Mouse (Mus musculus): ENCODE measurements around the gene Vsig10l. TPM values are rescaled to one million over a fixed set of nuclear protein-coding genes. Genes with fewer than 3 reads are reported as not detected.
A peak's percentile ranks its signal among the peaks of the same experiment; 100 is the strongest.

Gene Vsig10l
- polyA plus RNA-seq, 1 experiment from 2014 or later: 3.8 TPM

- H3K36me3 ChIP-seq: no peaks in the 10 kb centered on the region
- H3K9me3 ChIP-seq: no peaks in the 10 kb centered on the region
- peaks cover 22% of the 10 kb centered on the region for H3K4me1 ChIP-seq (replicated peaks)
- peak overlapping the region; percentile 66 for H3K4me3 ChIP-seq
- DNase-seq (ENCODE audit: low spot score): no peak
- H3K27ac ChIP-seq: peak overlapping the region; percentile 84
- 13% methylated on average over 9 of the region's 9 CpGs for WGBS
- H3K27me3 ChIP-seq (ENCODE audit: insufficient read depth, poor library complexity, severe bottlenecking): no peaks in the 10 kb centered on the region
Observed at GRCm38 (mm10) chr7:43442684-43443083, 20.3 kb upstream of the Vsig10l start.

DNA sequence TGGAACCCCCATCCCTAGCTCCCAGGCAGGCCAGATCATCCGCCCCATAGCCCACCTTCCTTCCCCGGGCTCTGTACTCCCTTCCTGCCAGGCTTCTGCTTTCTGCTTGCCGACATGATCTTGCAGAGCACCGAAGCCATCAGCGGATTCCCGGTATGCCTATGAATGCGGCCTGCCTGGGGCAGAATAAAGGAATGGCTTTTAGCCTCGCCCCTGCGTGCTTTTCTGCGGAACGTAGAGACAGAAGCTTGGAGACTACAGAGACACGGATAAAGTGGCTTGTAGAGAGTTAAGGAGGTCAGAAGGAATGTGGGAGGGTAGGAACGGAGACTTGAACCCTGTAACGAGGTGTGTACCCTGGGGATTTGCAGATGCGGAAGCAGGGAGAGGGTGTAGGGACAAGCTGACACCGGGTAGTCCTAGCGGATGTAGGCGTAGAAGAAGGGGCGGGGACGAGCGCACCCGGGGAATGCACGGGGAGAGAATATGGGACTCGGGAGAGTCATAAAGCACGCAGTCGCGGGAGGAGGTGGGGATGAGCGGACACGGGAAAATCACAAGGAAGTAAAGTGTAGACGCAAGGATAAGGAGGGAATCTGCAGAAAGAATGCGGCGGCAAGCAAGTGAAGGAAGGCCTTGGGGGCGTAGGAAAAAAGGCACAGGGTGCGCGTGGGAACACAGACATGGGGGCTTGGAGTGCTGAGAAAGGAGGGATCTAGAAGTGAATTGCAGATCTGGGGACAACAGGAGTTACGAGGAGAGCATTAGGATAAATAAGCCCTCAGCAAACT, 19.6 kb upstream of the Vsig10l start:
- peak; percentile 76 for DNase-seq (ENCODE audit: low spot score)
- Histone ChIP-seq H3K27ac (peak overlapping the region; percentile 84), H3K4me3 (peak overlapping the region; percentile 66), H3K36me3 (no peaks in the 10 kb centered on the region), H3K9me3 (no peaks in the 10 kb centered on the region), H3K4me1 (replicated peaks) (peaks cover 22% of the 10 kb centered on the region), H3K27me3 (ENCODE audit: insufficient read depth, poor library complexity, severe bottlenecking) (no peaks in the 10 kb centered on the region)
- under 1% methylated on average over 36 of the region's 36 CpGs for WGBS

DNA sequence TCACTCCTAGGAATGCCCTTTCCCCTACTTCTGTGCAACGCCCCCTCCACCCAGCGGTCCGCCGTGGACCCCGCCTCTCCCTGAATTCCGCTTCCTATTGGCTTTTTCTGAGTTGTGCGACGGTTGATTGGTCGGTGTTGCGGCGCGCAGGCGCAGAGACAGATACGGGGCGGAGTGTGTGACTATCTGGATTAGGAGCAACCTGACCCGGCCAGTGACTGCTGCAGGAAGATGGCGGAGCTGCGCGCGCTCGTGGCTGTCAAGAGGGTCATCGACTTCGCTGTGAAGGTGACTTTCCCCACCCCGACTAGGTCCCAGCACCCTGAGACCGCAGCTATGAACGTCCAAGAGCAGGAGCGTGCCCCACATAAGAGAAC, 19.0 kb upstream of the Vsig10l start, which contains the start of the genes Etfb and Gm45233:
Gene Etfb (plus strand): TSS at position 167 of the 377 bp plus-strand sequence.
Gene Gm45233 (plus strand): TSS at position 212 of the 377 bp plus-strand sequence.
- Histone ChIP-seq H3K4me3 (peak within 1 kb of the TSS; percentile 66), H3K27ac (peak within 1 kb of the TSS; percentile 88), H3K27me3 (ENCODE audit: insufficient read depth, poor library complexity, severe bottlenecking) (no peaks in the 10 kb centered on the region), H3K9me3 (no peaks in the 10 kb centered on the region), H3K4me1 (replicated peaks) (peaks cover 22% of the 10 kb centered on the region), H3K36me3 (no peaks in the 10 kb centered on the region)
- under 1% methylated on average over 27 of the region's 27 CpGs for WGBS
- DNase-seq (ENCODE audit: low spot score): peak; percentile 95

DNA sequence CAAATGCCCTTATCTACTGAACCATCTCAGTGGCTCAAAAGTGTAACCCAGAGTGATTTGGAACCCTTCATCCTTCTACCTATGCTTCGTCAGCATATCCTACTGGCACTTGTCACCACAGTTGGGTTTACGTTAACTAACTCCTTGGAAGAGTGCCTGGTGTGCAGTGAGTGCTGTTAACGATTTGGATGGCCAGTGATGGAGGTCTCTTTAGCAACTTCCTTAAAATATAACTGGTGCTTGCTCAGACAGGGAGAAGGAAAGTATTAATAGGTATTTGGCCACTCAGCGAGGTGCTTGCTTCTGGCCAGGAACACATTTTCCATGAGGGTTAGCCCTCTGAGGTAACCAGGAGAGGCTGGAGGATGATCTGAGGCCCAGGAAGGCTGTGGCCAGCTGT, 15.2 kb upstream of the Vsig10l start:
- H3K4me1 ChIP-seq (replicated peaks): peaks cover 16% of the 10 kb centered on the region
- H3K27me3 ChIP-seq (ENCODE audit: insufficient read depth, poor library complexity, severe bottlenecking): no peaks in the 10 kb centered on the region
- no peak overlapping the region for H3K4me3 ChIP-seq
- 91% methylated on average over 4 of the region's 4 CpGs for WGBS
- H3K36me3 ChIP-seq: peaks cover 8% of the 10 kb centered on the region
- DNase-seq (ENCODE audit: low spot score): no peak
- no peaks in the 10 kb centered on the region for H3K9me3 ChIP-seq
- no peak overlapping the region for H3K27ac ChIP-seq

- Histone ChIP-seq H3K27ac (no peak overlapping the region), H3K4me1 (replicated peaks) (peaks cover 12% of the 10 kb centered on the region), H3K4me3 (no peak overlapping the region), H3K27me3 (ENCODE audit: insufficient read depth, poor library complexity, severe bottlenecking) (no peaks in the 10 kb centered on the region), H3K9me3 (no peaks in the 10 kb centered on the region), H3K36me3 (peaks cover 12% of the 10 kb centered on the region)
- DNase-seq (ENCODE audit: low spot score): no peak
- WGBS: 91% methylated on average over 3 of the region's 3 CpGs
Observed at GRCm38 (mm10) chr7:43448246-43448645, 14.7 kb upstream of the Vsig10l start.

- DNase-seq (ENCODE audit: low spot score): no peak
- 95% methylated on average over 2 of the region's 2 CpGs for whole genome bisulfite sequencing
Observed at GRCm38 (mm10) chr7:43449811-43450210, 13.1 kb upstream of the Vsig10l start.

GRCm38 (mm10) chr7:43451726-43452125, 11.2 kb upstream of the Vsig10l start:
- no peaks in the 10 kb centered on the region for H3K4me1 ChIP-seq (replicated peaks)
- no peak overlapping the region for H3K27ac ChIP-seq
- no peaks in the 10 kb centered on the region for H3K9me3 ChIP-seq
- no peaks in the 10 kb centered on the region for H3K27me3 ChIP-seq (ENCODE audit: insufficient read depth, poor library complexity, severe bottlenecking)
- WGBS: 96% methylated on average over 11 of the region's 11 CpGs
- peaks cover 47% of the 10 kb centered on the region for H3K36me3 ChIP-seq
- no peak for DNase-seq (ENCODE audit: low spot score)
- no peak overlapping the region for H3K4me3 ChIP-seq

More at GRCm38 (mm10) chr7:43449811-43450210, 13.1 kb upstream of the Vsig10l start:
- H3K27me3 ChIP-seq (ENCODE audit: insufficient read depth, poor library complexity, severe bottlenecking): no peaks in the 10 kb centered on the region
- no peaks in the 10 kb centered on the region for H3K9me3 ChIP-seq
- H3K36me3 ChIP-seq: peaks cover 28% of the 10 kb centered on the region
- H3K4me1 ChIP-seq (replicated peaks): peaks cover 4% of the 10 kb centered on the region
- no peak overlapping the region for H3K4me3 ChIP-seq
- no peak overlapping the region for H3K27ac ChIP-seq

- no peaks in the 10 kb centered on the region for H3K27me3 ChIP-seq (ENCODE audit: insufficient read depth, poor library complexity, severe bottlenecking)
- H3K27ac ChIP-seq: no peak overlapping the region
- 50% methylated on average over 4 of the region's 4 CpGs for WGBS
- no peaks in the 10 kb centered on the region for H3K4me1 ChIP-seq (replicated peaks)
- H3K36me3 ChIP-seq: peaks cover 56% of the 10 kb centered on the region
- no peaks in the 10 kb centered on the region for H3K9me3 ChIP-seq
- no peak for DNase-seq (ENCODE audit: low spot score)
- no peak overlapping the region for H3K4me3 ChIP-seq
Observed at GRCm38 (mm10) chr7:43452609-43453008, 10.3 kb upstream of the Vsig10l start.

GRCm38 (mm10) chr7:43453599-43454355, 9.2 kb upstream of the Vsig10l start:
- peaks cover 59% of the 10 kb centered on the region for H3K36me3 ChIP-seq
- H3K9me3 ChIP-seq: no peaks in the 10 kb centered on the region
- H3K4me1 ChIP-seq (replicated peaks): no peaks in the 10 kb centered on the region
- no peak overlapping the region for H3K4me3 ChIP-seq
- no peak overlapping the region for H3K27ac ChIP-seq
- no peak for DNase-seq (ENCODE audit: low spot score)
- 92% methylated on average over 14 of the region's 14 CpGs for WGBS
- H3K27me3 ChIP-seq (ENCODE audit: insufficient read depth, poor library complexity, severe bottlenecking): no peaks in the 10 kb centered on the region

DNA sequence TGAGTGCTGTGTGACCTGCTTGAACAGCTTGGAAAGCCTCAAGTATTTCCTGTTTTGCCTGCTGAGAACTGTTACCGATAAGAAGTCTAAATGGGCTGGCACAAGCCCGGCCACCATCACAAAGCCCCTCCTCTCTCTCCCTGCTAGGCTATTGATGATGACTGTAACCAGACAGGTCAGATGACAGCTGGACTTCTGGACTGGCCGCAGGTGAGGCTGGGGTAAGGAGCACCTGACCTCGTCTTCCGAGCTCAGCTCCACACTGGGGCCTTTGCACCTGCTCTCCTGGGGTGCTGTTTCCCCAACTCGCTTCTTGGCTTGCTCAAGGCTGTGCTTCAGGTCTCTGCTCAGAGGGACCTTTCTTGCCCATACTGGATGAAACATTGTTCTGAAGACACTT, 8.6 kb upstream of the Vsig10l start:
- Histone ChIP-seq H3K27ac (no peak overlapping the region), H3K9me3 (no peaks in the 10 kb centered on the region), H3K27me3 (ENCODE audit: insufficient read depth, poor library complexity, severe bottlenecking) (no peaks in the 10 kb centered on the region), H3K4me3 (no peak overlapping the region), H3K36me3 (peaks cover 59% of the 10 kb centered on the region), H3K4me1 (replicated peaks) (no peaks in the 10 kb centered on the region)
- DNase-seq (ENCODE audit: low spot score): no peak
- 94% methylated on average over 6 of the region's 6 CpGs for WGBS

GRCm38 (mm10) chr7:43463976-43464375, 1.0 kb downstream of the Vsig10l start:
- Histone ChIP-seq H3K27ac (no peak overlapping the region), H3K36me3 (no peaks in the 10 kb centered on the region), H3K27me3 (ENCODE audit: insufficient read depth, poor library complexity, severe bottlenecking) (peaks cover 46% of the 10 kb centered on the region), H3K4me3 (no peak overlapping the region), H3K4me1 (replicated peaks) (peaks cover 19% of the 10 kb centered on the region), H3K9me3 (no peaks in the 10 kb centered on the region)
- WGBS: 82% methylated on average over 7 of the region's 7 CpGs
- DNase-seq (ENCODE audit: low spot score): no peak

DNA sequence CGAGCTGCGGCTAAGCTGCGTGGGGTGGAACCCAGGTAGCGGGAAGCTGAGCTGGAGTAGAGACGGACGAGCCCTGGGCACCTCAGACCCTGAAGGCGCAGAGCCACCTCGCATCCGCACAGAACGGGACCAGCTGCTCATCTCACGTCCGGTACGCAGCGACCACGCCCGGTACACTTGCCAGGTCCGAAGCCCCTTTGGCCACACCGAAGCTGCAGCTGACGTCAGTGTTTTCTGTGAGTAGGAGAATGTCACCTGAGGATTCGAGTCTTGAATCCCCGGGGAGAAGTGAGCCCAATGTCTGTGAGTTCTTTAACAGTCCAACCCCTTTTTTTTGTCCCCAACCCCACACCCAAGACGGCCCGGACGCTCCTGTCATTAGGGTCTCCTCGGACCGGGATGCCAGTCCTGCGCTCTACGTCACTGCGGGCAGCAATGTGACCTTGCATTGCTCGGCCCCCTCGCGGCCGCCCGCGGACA, 2.0 kb downstream of the Vsig10l start:
- no peak for DNase-seq (ENCODE audit: low spot score)
- 10% methylated on average over 35 of the region's 35 CpGs for WGBS
- H3K27ac ChIP-seq: peak overlapping the region; percentile 67; the same call in 1 of the 2 replicates

More for the DNA sequence above, 2.0 kb downstream of the Vsig10l start:
- H3K4me3 ChIP-seq: peak overlapping the region; percentile 61
- H3K36me3 ChIP-seq: no peaks in the 10 kb centered on the region
- H3K9me3 ChIP-seq: no peaks in the 10 kb centered on the region
- H3K4me1 ChIP-seq (replicated peaks): peaks cover 19% of the 10 kb centered on the region
- H3K27me3 ChIP-seq (ENCODE audit: insufficient read depth, poor library complexity, severe bottlenecking): peaks cover 46% of the 10 kb centered on the region
